Mouse (Mus musculus) urinary bladder, postnatal 14 days (tissue): Measurements from ENCODE around the gene Ddx31.

Experiments used
- DNase-seq: peaks from one replicate; pipeline ENCODE4 v3.0.0; 2021; ENCODE audit warnings: low spot score

Ddx31 gene

DNA sequence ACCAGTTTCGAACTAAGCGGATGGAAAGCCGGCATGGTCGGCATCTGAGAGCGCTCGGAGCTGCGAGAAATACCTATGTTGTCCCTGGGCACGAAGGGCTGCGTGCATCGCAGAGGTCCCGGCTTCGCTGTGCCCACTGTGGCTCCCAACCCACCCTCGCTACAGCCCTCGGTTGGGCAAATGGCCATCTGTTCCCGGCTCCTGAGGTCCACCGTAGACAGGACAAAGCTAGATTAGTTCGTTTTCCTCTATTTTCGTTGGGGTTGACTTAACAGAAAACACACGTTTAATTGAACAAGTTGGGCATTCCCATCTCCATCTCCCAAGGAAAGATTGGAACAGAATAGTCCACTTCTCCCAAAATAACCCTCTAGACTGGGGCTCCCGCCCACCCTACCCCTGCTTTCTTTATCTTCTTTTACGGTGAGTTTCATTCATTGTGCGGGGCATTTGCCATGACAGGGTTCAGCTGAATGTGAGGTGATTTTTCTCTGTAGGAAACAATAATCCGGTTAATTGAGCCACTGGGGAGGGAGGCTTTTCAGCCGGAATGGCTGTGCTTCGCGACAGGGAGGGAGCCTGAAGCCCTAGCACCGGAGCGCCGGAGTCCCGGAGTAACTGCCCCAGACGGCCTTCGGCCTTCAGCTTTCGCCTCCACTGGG lies 72.0 kb downstream of the Ddx31 start:
- no peak for DNase-seq

DNA sequence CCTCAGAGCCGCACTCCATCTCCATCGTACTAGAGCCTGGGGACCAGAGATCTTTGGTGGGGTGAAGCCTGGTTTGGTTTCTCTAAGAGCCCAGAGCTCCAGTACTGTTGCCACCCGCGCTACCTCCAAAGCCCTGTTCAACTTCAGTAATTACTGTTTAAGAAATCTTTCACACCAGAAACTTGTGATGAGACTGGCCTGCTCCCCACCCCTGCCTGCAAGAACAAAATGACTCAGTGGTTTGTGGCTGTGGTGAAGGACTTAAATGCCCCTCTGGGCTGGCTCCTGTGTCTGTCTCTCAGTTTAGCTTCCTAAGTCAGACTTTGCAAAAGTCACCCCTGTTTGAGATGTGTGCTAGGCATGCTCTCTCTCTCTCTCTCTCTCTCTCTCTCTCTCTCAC lies 72.8 kb downstream of the Ddx31 start:
- no peak for DNase-seq

DNA sequence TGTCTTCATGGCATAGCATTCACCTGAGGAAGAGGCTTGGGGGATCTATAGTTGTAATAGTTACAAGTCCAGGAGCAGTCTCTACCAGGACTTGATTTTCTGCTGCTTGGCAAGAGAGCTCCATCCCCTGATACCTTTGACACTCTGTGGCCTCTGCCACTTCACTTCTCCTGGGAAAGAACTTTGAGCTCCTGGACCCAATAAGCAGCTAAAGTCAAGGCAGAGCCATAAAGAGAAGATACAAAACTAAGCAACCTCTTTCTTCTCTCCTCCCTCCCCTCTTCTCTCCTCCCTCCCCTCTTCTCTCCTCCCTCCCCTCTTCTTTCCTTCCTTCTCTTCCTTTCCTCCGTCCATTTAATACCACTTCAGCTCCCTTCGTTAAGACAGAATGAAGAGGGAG lies 73.9 kb downstream of the Ddx31 start:
- DNase-seq = no peak

DNA sequence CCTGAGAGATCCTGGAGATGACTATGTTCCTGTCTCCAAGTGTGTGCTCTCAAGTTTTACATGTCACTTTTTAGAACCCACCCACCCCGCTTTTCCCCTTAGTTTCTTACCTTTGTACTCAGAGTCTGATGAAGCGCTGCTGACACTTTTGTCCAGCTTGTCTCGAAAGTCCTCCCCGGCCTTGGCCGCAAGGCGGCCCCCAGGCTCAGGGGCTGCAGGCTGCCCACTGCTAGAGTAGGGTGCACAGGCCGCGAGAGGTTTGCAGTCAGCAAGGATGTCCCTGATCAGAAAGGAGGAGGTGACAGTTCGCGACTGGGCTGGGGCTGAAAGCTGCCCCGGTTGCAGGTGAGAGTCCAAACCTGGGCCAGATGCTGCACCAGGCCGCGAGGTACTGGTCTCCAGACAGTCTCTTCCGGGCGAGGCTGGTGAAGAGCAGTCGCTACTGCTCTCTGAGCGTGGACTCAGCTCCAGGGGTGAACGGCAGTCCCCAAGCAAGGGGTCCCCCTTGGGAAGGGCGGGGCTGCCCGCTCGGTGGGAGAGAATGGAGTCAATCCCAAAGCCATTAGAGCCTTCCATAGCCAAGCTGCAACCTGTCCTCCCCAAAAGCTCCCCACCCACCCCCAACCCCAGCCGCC lies 75.0 kb downstream of the Ddx31 start:
- no peak for DNase-seq

DNA sequence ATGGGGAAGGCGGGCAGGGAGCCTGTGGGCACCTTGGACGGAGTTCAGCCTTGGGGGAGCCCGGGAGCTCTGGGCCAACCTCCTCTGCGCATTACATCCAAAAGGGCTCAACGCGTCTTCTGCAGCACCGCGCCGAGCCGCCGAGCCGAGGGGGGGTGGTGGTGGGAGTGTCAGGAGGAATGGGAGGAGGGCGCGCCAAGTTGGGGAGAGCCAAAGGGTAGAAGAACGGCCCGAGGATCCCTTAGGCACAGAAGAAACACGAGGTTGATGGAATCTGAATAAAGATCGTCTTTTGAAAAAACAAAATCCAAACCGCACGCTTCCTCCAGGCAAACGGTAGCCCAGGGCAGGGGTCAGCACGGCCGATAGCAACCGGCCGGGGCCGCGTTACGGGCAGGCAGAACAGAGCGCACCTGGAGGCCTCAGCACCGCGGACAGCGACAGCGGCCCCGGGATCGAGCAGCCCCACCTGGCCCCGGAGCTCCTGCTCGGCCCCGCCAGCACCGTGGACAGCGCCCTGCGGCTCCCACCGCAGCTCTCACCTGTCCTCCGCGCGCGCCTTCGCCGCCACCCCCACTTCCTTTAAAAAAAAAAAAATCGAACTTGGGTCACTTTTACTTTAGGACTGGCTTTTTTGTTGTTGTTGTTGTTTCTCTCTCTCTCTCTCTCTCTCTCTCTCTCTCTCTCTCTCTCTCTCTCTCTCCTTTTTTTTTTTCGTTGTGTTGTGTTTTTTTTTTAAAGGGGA lies 75.7 kb downstream of the Ddx31 start:
- peak; percentile 87 for DNase-seq

DNA sequence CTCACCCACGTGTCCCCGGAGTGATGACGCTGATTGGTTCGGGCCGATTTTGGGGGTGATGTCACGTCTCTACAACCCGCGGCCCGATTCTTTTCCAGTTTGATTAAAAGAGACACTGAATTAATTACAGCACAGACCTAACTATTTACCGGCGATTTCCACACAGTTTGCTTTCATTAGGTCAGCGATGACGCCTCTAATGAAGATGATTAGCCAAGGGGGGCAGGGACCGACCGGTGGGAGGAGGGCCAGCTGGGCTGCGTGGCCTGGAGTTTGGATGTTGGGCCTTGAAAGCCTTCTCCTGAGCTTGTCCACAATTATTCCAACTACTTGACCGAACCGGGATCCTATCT lies 76.3 kb downstream of the Ddx31 start, which contains the start of gene Barhl1:
TSS of gene Barhl1 (minus strand) at position 156 of the 353 bp plus-strand sequence.
- DNase-seq = no peak

DNA sequence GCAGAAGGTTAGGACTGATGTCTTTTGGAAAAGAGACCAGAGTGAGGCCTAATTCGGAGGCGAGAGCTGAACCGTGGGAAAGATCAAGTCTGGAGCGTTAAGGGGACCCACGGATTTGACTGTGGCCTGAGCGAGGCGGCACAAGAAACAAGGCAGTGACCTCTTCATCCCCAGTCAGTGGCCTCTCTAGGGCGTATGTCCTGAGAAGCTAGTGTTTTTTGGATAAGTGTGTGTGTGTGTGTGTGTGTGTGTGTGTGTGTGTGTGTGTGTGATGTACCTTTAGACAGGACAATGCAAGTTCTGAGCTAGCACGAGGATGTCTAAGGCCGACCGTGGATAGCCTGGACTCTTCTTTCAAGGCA lies 76.9 kb downstream of the Ddx31 start:
- DNase-seq = no peak

DNA sequence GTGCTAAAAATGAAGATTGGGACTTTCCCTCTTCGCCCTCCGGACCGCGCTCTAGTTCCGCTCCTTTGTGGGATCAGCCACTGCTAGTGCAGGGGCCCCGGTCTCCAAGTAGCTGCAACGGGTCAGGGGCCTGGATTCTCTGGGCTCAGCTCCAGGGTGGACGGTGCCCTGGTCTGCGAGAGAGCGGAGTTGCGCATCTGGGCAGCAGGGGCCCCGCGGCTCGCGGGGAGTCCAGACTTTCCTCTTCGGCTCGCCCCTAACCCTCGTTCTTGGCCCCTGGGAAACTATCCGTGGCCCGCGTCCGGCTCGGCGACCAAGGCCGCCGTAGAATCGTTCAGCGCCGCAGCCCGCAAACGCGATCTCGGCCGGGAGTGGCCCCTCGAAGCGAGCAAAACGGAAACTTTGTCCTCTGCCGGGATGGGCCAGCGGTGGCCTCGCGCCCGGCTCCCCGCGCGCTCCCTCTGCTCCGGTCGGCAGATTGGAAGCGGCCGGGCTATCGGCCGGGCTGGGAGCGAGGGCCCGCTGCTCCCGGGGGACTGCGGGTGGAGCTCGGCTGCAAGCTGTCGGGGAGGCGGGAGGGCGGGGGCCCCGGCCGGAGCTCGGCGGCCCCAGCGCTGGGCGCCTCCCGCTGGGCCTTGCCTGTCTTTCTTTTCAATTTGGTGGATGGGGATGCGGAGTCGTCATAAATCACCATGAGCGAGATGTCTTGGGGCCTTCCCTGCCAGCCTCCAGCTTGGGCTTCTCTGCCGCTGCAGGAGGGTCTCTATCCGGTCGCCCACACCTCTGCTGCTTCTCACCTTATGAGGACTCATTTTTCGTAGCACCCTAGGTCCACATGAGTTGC lies 77.5 kb downstream of the Ddx31 start:
- DNase-seq = no peak

DNA sequence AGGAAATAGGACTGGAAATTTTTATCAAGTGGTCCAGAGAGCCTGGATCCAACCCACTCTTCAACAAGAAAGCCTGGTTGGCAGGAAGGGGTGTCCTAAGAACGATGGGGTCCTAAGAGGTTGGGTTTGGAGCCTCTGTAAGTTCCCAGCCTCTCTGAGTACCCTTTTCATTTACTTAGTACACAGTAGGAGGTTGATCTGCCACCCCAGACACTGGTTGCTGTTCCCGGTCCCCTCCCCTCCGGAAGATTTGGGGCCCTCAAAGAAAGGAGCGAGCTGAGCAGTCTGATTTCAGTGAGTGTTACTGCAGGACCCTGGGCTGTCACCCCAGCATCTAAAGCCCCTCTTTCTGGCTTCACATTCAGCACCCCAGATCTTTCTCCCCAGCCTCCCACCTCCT lies 78.8 kb downstream of the Ddx31 start:
- no peak for DNase-seq

DNA sequence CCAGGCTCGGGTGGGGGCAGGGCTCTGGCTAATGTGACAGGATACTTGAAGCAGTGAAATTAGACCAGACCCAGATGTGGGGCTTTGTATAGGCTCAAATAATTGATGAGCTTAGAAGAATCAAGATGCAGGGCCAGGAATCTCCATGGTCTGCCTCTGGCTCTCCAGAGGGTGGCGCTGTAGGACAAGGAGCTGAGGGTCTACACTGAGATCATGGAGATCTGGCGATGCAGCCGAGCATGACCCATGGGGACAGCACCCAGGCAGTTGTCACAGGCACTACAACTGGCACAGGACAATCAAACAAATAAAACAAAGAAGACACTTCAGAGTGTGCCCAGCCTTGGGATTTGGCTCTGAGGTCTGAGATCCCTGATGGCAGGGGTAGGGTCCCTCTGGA lies 83.7 kb downstream of the Ddx31 start:
- DNase-seq = peak; percentile 68

DNA sequence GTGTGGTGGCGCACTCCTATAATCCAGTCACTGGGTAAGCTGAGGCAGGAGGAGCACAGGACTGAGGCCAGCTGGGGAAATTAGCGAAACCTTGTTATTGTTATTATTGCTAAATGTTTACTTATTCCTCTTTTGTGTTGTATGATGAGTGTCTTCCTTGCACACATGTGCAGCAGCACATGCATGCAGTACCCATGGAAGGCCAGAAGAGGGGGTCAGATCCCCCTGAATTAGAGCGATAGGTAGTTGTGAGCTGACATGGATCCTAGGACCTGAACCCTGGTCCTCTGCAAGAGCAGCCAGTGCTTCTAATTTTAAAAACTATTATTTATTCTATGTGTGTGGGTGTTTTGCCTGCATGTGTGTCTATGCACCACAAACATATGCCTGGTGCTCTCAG lies 90.4 kb downstream of the Ddx31 start:
- DNase-seq = no peak

DNA sequence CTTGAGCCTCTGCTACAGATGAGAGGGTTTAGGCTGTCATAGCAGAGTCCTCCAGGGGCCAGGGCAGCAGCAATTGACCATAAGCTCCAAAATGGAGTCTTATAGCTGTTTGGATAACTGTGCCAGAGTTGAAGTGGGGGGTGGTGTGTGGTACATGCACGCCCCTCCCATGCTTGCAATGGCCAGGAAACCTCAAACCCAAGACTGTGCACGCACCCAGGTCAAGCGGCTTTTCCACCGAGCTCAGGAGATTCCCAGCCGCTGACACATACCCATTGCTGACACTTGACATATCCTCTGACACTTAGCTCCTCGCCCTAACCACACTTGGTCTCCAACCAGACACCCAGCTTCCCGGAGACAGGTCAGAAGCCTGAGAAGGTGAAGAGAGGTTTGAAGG lies 98.8 kb downstream of the Ddx31 start:
- DNase-seq = no peak

DNA sequence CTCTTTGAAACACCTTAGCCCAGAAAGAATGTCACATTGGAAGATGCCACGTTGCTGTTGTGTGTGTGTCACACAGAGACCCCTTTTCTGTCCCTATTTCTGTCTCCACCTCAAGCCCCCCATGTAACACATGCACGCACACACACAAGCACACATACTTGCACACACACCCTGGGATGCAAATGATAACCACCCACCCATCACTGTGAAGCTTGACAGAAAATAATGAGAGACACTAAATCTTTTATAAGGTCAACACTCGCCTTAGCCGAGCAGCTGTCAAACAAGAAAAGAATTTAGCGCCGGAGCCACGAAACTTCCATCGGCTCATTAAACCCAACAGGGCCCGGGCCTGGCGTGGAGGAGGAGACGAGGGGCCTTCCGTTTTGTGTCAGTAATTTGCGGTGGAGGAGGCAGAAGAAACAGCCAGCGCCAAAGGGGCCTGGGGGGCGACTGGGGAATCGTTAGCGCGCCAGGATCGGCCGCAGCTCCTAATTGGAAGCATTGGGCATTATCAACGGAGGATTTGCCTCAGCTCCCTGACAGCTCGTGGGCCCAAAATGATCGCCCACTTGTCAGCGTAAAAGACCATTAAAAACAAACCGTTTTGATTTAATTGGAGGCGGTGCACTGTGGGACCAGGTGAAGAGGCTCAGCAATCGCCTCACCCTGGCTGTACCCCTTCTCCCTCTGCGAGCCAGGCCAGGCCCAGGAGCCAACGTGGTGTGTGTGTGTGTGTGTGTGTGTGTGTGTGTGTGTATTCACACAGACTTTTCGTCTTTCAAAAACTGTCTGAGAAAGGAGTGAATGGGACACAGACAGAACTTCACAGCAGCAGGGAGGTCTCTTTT lies 103.7 kb downstream of the Ddx31 start:
- DNase-seq = no peak

DNA sequence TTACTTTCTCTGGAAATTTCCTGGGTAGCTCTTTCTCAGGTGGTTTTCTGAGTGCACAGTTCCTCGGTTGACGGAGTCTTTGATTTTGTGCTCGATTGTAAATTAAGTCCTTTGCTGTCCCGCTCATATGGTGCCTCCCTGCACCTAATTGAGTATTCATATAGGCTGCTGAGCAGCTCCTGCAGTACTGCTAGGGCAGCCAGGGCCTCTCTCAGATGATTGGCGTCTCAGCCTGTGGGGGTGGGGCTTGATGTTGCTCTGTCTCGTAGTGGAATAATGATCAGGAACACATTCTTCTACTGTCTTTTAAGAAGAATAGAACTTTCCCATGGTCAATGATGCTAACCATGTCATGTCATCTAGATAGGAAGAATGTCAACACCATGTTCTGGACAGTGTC lies 105.2 kb downstream of the Ddx31 start:
- no peak for DNase-seq

DNA sequence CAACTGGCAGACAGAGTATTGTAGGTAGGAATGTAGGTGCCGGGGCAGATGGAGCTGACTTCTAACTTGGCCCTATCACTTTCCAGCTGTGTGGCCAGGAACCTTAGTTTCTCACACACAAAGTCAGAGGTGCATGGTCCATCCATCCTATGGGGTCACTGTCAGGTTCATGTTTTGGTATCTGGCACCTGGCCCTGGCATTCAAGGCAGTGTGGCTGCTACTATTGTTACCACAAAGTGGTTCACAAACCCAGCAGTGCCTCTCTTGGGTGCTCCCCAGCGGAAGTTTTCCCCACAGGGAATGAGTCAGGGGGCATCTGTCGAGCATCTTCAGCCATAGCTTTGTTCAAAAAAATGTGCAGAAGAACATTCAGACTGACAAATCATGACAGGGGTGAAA lies 106.1 kb downstream of the Ddx31 start:
- DNase-seq = no peak

DNA sequence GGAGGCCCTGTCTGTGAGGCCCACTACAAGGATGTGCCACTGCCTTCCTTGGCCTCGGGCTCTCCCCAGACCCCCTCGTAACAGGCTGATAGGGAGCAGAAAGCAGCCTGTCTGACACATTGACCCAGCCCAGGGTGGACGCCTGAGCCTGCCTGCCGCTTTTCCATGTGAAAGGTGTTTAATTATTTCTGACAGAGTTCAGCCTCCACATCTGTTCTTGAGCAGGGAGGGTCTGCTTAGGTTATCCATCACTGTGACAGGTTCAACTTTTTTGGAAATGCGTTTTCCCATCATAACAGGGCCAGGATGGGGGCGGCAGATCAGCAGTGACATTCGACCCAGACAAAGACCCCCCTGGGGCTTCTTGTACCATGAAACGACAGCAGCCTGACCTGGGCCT lies 112.8 kb downstream of the Ddx31 start:
- DNase-seq = no peak

DNA sequence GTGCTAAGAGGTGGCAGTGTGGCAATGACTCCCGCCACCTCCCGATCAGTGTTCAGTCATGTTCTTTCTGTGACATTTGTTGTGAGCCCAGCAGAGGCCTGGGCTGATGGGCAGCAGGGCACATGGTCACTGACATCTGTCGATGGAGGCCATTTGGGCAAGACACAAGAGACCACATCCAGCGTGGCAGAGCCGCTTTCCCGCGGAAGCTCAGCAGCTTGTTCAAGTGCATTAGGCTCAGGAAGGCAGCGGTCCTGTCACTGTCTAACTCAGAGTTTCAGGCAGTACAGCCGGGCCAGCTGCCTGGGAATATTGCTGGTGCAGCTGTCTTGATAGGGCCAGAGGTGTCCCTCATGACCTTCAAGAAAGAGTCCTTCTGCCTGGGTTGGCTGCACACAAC lies 114.4 kb downstream of the Ddx31 start:
- DNase-seq = no peak
